ENCODE assay signal across 9 mouse cellular contexts in the genomic region with DNA sequence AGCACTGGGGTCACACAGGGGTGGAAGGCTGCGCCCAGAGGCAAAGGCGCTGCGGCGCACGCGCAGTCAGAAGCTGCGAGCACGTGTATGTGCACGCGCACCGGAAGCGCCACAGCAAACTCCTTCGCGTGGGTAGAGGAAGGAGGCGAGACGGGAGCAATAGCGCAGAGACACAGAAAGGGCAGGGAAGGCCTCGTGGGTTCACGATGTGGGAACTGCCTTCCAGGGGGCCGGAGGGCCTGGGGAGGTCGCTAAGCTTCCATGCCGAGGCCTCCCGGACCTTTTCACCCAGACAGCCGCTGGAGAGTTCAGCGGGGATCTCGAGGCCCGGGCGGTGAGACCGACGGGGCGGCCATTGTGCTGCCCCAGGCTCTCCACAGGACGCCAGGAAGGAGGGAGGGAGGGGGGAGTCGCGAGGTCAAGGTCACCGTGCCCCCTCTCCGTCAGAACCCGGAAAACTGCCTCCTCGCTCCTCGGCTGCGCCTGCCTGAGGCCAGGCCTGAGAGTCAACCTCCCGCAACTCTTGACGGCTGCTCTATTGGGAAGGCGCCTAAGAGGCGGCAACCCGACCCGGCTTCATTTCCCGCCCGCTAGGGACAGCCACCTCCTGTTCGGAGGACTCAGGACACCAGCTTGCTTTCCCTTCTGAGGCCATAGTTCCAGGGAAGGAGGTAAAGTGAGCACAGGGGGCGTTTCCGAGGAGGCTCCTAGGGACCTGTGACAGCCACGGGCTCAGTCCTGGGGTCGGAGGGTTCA. TPM values are rescaled to one million over a fixed set of nuclear protein-coding genes. Genes with fewer than 3 reads are reported as not detected.
DNase-seq lines count a peak whose midpoint lies in the region; ATAC-seq lines count a peak whose summit lies in the region.
"Had no signal": no experiment of that assay in that cellular context is flagged by ENCODE, and none has a peak within 500 bp of the region (broad histone marks: within the 10 kb centered on the region; RNA-seq: fewer than 3 reads in every experiment).

A gene (plus strand): TSS at position 453 of the 756 bp plus-strand sequence.

- H3K27me3 ChIP-seq in heart, embryonic 14.5 days (ENCODE audit: control insufficient read depth, insufficient read depth, low read length) = peaks cover 11% of the 10 kb centered on the region; the same call in 1 of the 2 replicates
- no peaks in the 10 kb centered on the region for H3K27me3 ChIP-seq in liver, embryonic 16.5 days (ENCODE audit: control insufficient read depth, insufficient read depth, low read depth, low read length)

- peak; percentile 12 for DNase-seq in adrenal gland, adult 2 months
- DNase-seq in adrenal gland, adult 18-20 months (ENCODE audit: low spot score in 2 of 2) = no peak
- DNase-seq in ZHBTc4 (ENCODE audit: low read depth, low spot score) (peak; percentile 97), MN1 (ENCODE audit: low spot score) (no peak)
- peak; percentile 53 for DNase-seq in kidney, postnatal 14 days
- DNase-seq in right cerebral cortex, postnatal 10 days (ENCODE audit: low spot score in 2 of 2) = peak; percentile 80 to 82

- no peak within 1 kb of the TSS for H3K27ac ChIP-seq in heart, embryonic 14.5 days (replicated peaks in 1 of 2; ENCODE audit: control insufficient read depth in 1 of 2, insufficient read depth in 1 of 2, low read depth in 2 of 2, low read length in 2 of 2)
- H3K27ac ChIP-seq in liver, embryonic 16.5 days (ENCODE audit: low read length) = no peak within 1 kb of the TSS

- H3K4me1 ChIP-seq in heart, embryonic 14.5 days (ENCODE audit: control insufficient read depth in 2 of 2, insufficient read depth in 2 of 2, low read length in 2 of 2) = peaks cover 10 to 14% of the 10 kb centered on the region in 2 experiments
- peaks cover 9% of the 10 kb centered on the region for H3K4me1 ChIP-seq in liver, embryonic 16.5 days (ENCODE audit: control insufficient read depth, low read depth, low read length)

- peak within 1 kb of the TSS; percentile 59 for H3K4me2 ChIP-seq in heart, embryonic 14.5 days (ENCODE audit: low read length)
- H3K4me2 ChIP-seq in liver, embryonic 16.5 days (ENCODE audit: low read depth, low read length) = 0 out of 2 replicates have a peak within 1 kb of the TSS, but pooled peaks have one; percentile 8

- no peaks in the 10 kb centered on the region for H3K36me3 ChIP-seq in heart, embryonic 14.5 days (ENCODE audit: control insufficient read depth, insufficient read depth, low read length)
- no peaks in the 10 kb centered on the region for H3K36me3 ChIP-seq in liver, embryonic 16.5 days (ENCODE audit: control insufficient read depth, insufficient read depth)

- ATAC-seq in heart, embryonic 14.5 days (ENCODE audit: insufficient number of reproducible peaks, insufficient read depth, low FRiP score, low read depth) = peak; percentile 45; the same call in 1 of the 2 replicates
- no peak; the same call in 1 of the 2 replicates for ATAC-seq in liver, embryonic 16.5 days (ENCODE audit: low read depth)

- WGBS in heart, embryonic 14.5 days = 17% methylated on average over 51 of the region's 53 CpGs
- 54% methylated on average over 53 of the region's 53 CpGs for WGBS in liver, embryonic 16.5 days (ENCODE audit: insufficient replicate concordance)

- peak within 1 kb of the TSS; percentile 18 to 23 for H3K4me3 ChIP-seq in heart, embryonic 14.5 days (ENCODE audit: control insufficient read depth in 1 of 2, insufficient read depth in 1 of 2, low read depth in 1 of 2, low read length in 2 of 2)
- H3K4me3 ChIP-seq in liver, embryonic 16.5 days (ENCODE audit: low read depth, low read length) = no peak within 1 kb of the TSS
- H3K4me3 ChIP-seq: erythroblast, embryonic 14.5 days had no signal

- H3K9me3 ChIP-seq in heart, embryonic 14.5 days (ENCODE audit: control insufficient read depth, low read length) = no peaks in the 10 kb centered on the region
- H3K9me3 ChIP-seq in liver, embryonic 16.5 days (replicated peaks; ENCODE audit: control insufficient read depth, low read length) = no peaks in the 10 kb centered on the region

- H3K9ac ChIP-seq in heart, embryonic 14.5 days (ENCODE audit: low read length) = peak within 1 kb of the TSS; percentile 56
- H3K9ac ChIP-seq in liver, embryonic 16.5 days (ENCODE audit: low read depth, low read length) = no peak within 1 kb of the TSS

RNA-seq across cellular contexts. Expression of the gene that starts here (rescaled TPM):
- total RNA-seq in adrenal gland, adult 2 months (2021) = not detected
- 0.04 TPM in 1 of 2 replicates, not detected in the other for polyA plus RNA-seq in adrenal gland, adult 2 months (2012; rRNA removed)
- not detected for total RNA-seq in adrenal gland, adult 18-20 months (2021)
- 0.38 TPM in 1 of 2 replicates, not detected in the other for polyA plus RNA-seq in heart, embryonic 14.5 days (2014; fragmentation: Nextera tagmentation; extraction: Ambion mirVana)
- not detected in 2 replicates for polyA plus RNA-seq in liver, embryonic 16.5 days (2015; fragmentation: Nextera tagmentation; extraction: Ambion mirVana)
- polyA plus RNA-seq: erythroblast, embryonic 14.5 days had no signal

Comparison
In these comparisons a context has a peak if more than half of its experiments do, and no peak if none do; other contexts are left out.
1. Peak in DNase-seq in adrenal gland, adult 2 months; RNA of the gene not detected or under 1 TPM.
2. Peak in ATAC-seq, H3K4me3 ChIP-seq, H3K9ac ChIP-seq and H3K4me2 ChIP-seq in heart, embryonic 14.5 days; RNA of the gene not detected or under 1 TPM.
3. DNase-seq: peak in ZHBTc4 (single experiment), kidney, postnatal 14 days (single experiment) and right cerebral cortex, postnatal 10 days (2 of 2); none in adrenal gland, adult 18-20 months (0 of 2) and MN1 (single experiment).